Mouse (Mus musculus) forelimb bud, embryonic 11.5 days (tissue): ENCODE results near the gene Thbs3.

Experiments
- DNase-seq: peaks from one replicate; pipeline ENCODE4 v3.0.0-alpha.2; 2012; ENCODE audit warnings: low read depth, low spot score

Thbs3 gene

GRCm38 (mm10) chr3:89214681-89215411 lies at the start of gene Thbs3:
Gene Thbs3, plus strand, starts transcription at chr3:89215180.
- peak; percentile 42 for DNase-seq

- DNase-seq: no peak
Measured at GRCm38 (mm10) chr3:89165268-89165870, 49.6 kb upstream of the Thbs3 start.

GRCm38 (mm10) chr3:89166945-89167344 lies 48.0 kb upstream of the Thbs3 start:
- DNase-seq: no peak

GRCm38 (mm10) chr3:89174844-89175243 lies 40.1 kb upstream of the Thbs3 start:
- DNase-seq: no peak

- no peak for DNase-seq
Measured at GRCm38 (mm10) chr3:89175544-89175943, 39.4 kb upstream of the Thbs3 start.

GRCm38 (mm10) chr3:89176421-89176820 lies 38.6 kb upstream of the Thbs3 start:
- DNase-seq: no peak

GRCm38 (mm10) chr3:89177242-89178106 lies 37.5 kb upstream of the Thbs3 start, which contains the start of gene Scamp3:
Gene Scamp3, plus strand, starts transcription at chr3:89177473.
- peak; percentile 97 for DNase-seq

GRCm38 (mm10) chr3:89178107-89178385 lies 36.9 kb upstream of the Thbs3 start:
- no peak for DNase-seq

- no peak for DNase-seq
Measured at GRCm38 (mm10) chr3:89179056-89179455, 35.9 kb upstream of the Thbs3 start.

GRCm38 (mm10) chr3:89181749-89182500 lies 33.1 kb upstream of the Thbs3 start:
- no peak for DNase-seq

- no peak for DNase-seq
Measured at GRCm38 (mm10) chr3:89182531-89183057, 32.4 kb upstream of the Thbs3 start.

GRCm38 (mm10) chr3:89183058-89183958 lies 31.7 kb upstream of the Thbs3 start, which contains the start of gene Fam189b:
Gene Fam189b, plus strand, starts transcription at chr3:89183143.
- peak; percentile 86 for DNase-seq

- DNase-seq: no peak
Measured at GRCm38 (mm10) chr3:89183959-89184315, 31.0 kb upstream of the Thbs3 start.

- no peak for DNase-seq
Measured at GRCm38 (mm10) chr3:89187197-89187596, 27.8 kb upstream of the Thbs3 start.

GRCm38 (mm10) chr3:89187690-89188477 lies 27.1 kb upstream of the Thbs3 start:
- DNase-seq: no peak

- no peak for DNase-seq
Measured at GRCm38 (mm10) chr3:89188478-89188875, 26.5 kb upstream of the Thbs3 start.

- DNase-seq: no peak
Measured at GRCm38 (mm10) chr3:89190436-89190835, 24.5 kb upstream of the Thbs3 start.

GRCm38 (mm10) chr3:89193351-89193750 lies 21.6 kb upstream of the Thbs3 start:
- no peak for DNase-seq

- DNase-seq: no peak
Measured at GRCm38 (mm10) chr3:89193853-89194252, 21.1 kb upstream of the Thbs3 start.
